Mouse (Mus musculus) neural tube, embryonic 14.5 days (tissue): Measurements from ENCODE around the gene Actr8. TPM values are rescaled to one million over a fixed set of nuclear protein-coding genes. Genes with fewer than 3 reads are reported as not detected.

Experiments used
- ATAC-seq: fragments of 200-750 bp; cut with Nextera tagmentation; 2 replicates; pipeline ENCODE4 v1.8.0; 2017; ENCODE audit warnings: low read depth, mild to moderate bottlenecking, moderate TSS enrichment, moderate library complexity
- H3K27ac ChIP-seq: fragments of 300-500 bp; sonication (generic); 2 replicates; pipeline ENCODE4 v1.5.1; 2014; ENCODE audit warnings: low read depth, mild to moderate bottlenecking, control low read depth, low read length, moderate library complexity, mixed read lengths
- H3K27me3 ChIP-seq: fragments of 300-500 bp; sonication (generic); 2 replicates; pipeline ENCODE4 v1.6.1; 2014; ENCODE audit warnings: low read length; ENCODE audit not compliant: control insufficient read depth, insufficient read depth
- H3K36me3 ChIP-seq: fragments of 300-500 bp; sonication (generic); 2 replicates; pipeline ENCODE4 v1.6.1; 2014; ENCODE audit warnings: low read length, mixed read lengths; ENCODE audit not compliant: control insufficient read depth, insufficient read depth
- H3K4me1 ChIP-seq: fragments of 300-500 bp; sonication (generic); 2 replicates; pipeline ENCODE4 v1.6.1; 2014; ENCODE audit warnings: low read length; ENCODE audit not compliant: control insufficient read depth, insufficient read depth
- H3K4me2 ChIP-seq: fragments of 300-500 bp; sonication (generic); 2 replicates; pipeline ENCODE4 v1.6.1; 2014; ENCODE audit warnings: mild to moderate bottlenecking, low read depth, low read length, control low read depth
- H3K4me3 ChIP-seq: fragments of 300-500 bp; sonication (generic); 2 replicates; pipeline ENCODE4 v1.5.1; 2014; ENCODE audit warnings: low read depth, low read length, control low read depth, mixed read lengths
- H3K9ac ChIP-seq: fragments of 300-500 bp; sonication (generic); replicated peaks from 2 replicates; pipeline ENCODE4 v1.6.1; 2014; ENCODE audit warnings: low read depth, mild to moderate bottlenecking, control low read depth, low read length, mixed read lengths
- H3K9me3 ChIP-seq: fragments of 300-500 bp; sonication (generic); 2 replicates; pipeline ENCODE4 v1.6.1; 2016; ENCODE audit warnings: low read length; ENCODE audit not compliant: control insufficient read depth
- WGBS: fragments of 180-500 bp; shearing (Covaris S2); extraction: QIAGEN DNeasy Blood & Tissue Kit; methylation state at CpG from one replicate; pipeline ENCODE4 v1.1.7; 2014; 5-methylcytosine and 5-hydroxymethylcytosine counted together
- polyA plus RNA-seq: library from polyadenylated mRNA; unstranded; fragments of >200 nt; fragmentation: Nextera tagmentation; extraction: Ambion mirVana; gene quantifications from 2 replicates; pipeline ENCODE4 v1.2.1, GENCODE M21; 2014

The Actr8 gene
- polyA plus RNA-seq, 1 experiment from 2014 or later, result 71.3 TPM

DNA sequence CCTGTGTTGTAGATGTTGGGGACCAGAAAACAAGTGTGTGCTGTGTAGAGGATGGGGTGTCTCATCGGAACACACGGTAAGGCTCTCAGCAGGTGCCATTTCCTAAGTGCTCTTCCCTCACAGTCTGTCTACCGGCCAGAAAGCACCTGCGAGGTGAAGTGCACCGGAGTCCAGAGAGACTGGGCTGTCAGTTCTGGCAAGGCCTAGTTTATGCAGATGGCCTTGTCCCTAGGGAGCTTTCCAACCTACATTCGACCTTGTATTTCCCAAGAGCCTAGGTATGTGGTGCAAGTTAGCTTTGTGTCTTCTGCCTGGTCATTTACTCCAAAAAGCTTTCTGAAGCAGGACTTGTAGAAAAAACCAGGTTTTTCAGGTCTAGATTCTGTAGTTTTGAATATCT is 9.1 kb downstream of the Actr8 start:
- 94% methylated on average over 6 of the region's 6 CpGs for WGBS

DNA sequence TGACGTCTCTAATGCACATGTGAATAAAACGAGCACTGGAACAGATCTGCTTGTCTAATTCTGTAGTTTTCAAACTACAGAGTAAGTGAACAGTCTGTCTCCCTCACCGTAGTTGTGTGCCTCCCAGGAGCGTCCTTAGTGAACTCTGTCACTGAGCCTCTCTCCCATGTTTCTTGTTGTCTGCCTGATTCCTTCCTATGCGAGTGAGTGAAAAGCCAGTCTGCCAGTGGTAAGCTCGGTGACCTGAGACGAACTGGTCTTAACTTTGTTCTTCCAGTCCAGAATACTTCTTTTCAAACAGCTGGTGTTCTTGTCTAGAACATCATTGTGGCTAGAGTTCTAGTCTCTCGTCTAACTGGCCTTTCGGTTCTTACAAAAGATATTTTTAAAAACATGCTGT is 9.6 kb downstream of the Actr8 start:
- Histone ChIP-seq H3K4me2 (no peak overlapping the region), H3K4me3 (no peak overlapping the region), H3K36me3 (peaks cover 92% of the 10 kb centered on the region), H3K27me3 (no peaks in the 10 kb centered on the region), H3K9ac (no peak overlapping the region), H3K27ac (no peak overlapping the region), H3K4me1 (no peaks in the 10 kb centered on the region), H3K9me3 (no peaks in the 10 kb centered on the region)
- WGBS, result 92% methylated on average over 9 of the region's 9 CpGs
- no peak for ATAC-seq

More for the DNA sequence above, 9.1 kb downstream of the Actr8 start:
- no peak for ATAC-seq
- no peak overlapping the region for H3K4me2 ChIP-seq
- H3K9ac ChIP-seq, result no peak overlapping the region
- no peak overlapping the region for H3K27ac ChIP-seq
- no peaks in the 10 kb centered on the region for H3K9me3 ChIP-seq
- H3K4me1 ChIP-seq, result no peaks in the 10 kb centered on the region
- H3K4me3 ChIP-seq, result no peak overlapping the region
- no peaks in the 10 kb centered on the region for H3K27me3 ChIP-seq
- H3K36me3 ChIP-seq, result peaks cover 92% of the 10 kb centered on the region

- no peak for ATAC-seq
- no peak overlapping the region for H3K9ac ChIP-seq
- H3K9me3 ChIP-seq, result no peaks in the 10 kb centered on the region
- no peak overlapping the region for H3K4me2 ChIP-seq
- no peak overlapping the region for H3K27ac ChIP-seq
- H3K4me3 ChIP-seq, result no peak overlapping the region
- H3K27me3 ChIP-seq, result no peaks in the 10 kb centered on the region
- WGBS, result 94% methylated on average over 4 of the region's 4 CpGs
- H3K36me3 ChIP-seq, result peaks cover 92% of the 10 kb centered on the region
- no peaks in the 10 kb centered on the region for H3K4me1 ChIP-seq
Measured at GRCm38 (mm10) chr14:29988337-29988736, 10.2 kb downstream of the Actr8 start.

GRCm38 (mm10) chr14:29994976-29995375 is 16.8 kb downstream of the Actr8 start:
- H3K4me3 ChIP-seq, result no peak overlapping the region
- H3K9ac ChIP-seq, result no peak overlapping the region
- no peak overlapping the region for H3K4me2 ChIP-seq
- H3K36me3 ChIP-seq, result peaks cover 60% of the 10 kb centered on the region
- H3K27me3 ChIP-seq, result no peaks in the 10 kb centered on the region
- no peak overlapping the region for H3K27ac ChIP-seq
- no peaks in the 10 kb centered on the region for H3K4me1 ChIP-seq
- no peak for ATAC-seq
- WGBS, result 91% methylated on average over 4 of the region's 4 CpGs
- no peaks in the 10 kb centered on the region for H3K9me3 ChIP-seq

GRCm38 (mm10) chr14:29996000-29996751 is 18.0 kb downstream of the Actr8 start:
- 93% methylated on average over 11 of the region's 11 CpGs for WGBS
- Histone ChIP-seq H3K9ac (no peak overlapping the region), H3K9me3 (no peaks in the 10 kb centered on the region), H3K4me2 (no peak overlapping the region), H3K27ac (no peak overlapping the region), H3K36me3 (peaks cover 52% of the 10 kb centered on the region), H3K27me3 (no peaks in the 10 kb centered on the region), H3K4me3 (no peak overlapping the region), H3K4me1 (no peaks in the 10 kb centered on the region)
- no peak for ATAC-seq

DNA sequence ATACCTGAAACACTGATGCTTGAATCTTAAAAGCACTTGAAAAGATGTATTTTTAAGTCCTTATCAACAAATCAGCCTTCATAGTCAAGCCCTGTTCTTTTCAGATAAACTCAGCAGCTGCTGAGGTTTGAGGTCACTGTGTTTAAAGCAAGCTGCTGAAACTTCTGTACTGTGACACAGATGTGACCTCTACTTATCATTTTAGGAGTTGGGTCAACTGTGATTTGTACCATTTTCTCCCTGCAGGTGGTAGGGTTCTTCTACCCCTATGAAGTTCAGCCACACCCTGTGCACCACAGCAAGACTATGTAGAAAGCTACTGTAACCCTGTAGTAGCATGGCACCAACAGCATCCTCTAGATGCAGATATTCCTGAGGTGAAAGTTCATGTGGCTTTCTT is 19.2 kb downstream of the Actr8 start:
- Histone ChIP-seq H3K9ac (no peak overlapping the region), H3K4me3 (no peak overlapping the region), H3K36me3 (peaks cover 40% of the 10 kb centered on the region), H3K9me3 (no peaks in the 10 kb centered on the region), H3K4me1 (no peaks in the 10 kb centered on the region), H3K27me3 (no peaks in the 10 kb centered on the region), H3K27ac (no peak overlapping the region), H3K4me2 (no peak overlapping the region)
- ATAC-seq, result no peak

GRCm38 (mm10) chr14:29998747-29999474 is 20.8 kb downstream of the Actr8 start:
- no peaks in the 10 kb centered on the region for H3K9me3 ChIP-seq
- no peak overlapping the region for H3K27ac ChIP-seq
- H3K36me3 ChIP-seq, result peaks cover 24% of the 10 kb centered on the region
- no peak overlapping the region for H3K4me2 ChIP-seq
- H3K9ac ChIP-seq, result no peak overlapping the region
- H3K27me3 ChIP-seq, result no peaks in the 10 kb centered on the region
- no peaks in the 10 kb centered on the region for H3K4me1 ChIP-seq
- no peak overlapping the region for H3K4me3 ChIP-seq
- ATAC-seq, result no peak
- WGBS, result 73% methylated on average over 13 of the region's 13 CpGs

DNA sequence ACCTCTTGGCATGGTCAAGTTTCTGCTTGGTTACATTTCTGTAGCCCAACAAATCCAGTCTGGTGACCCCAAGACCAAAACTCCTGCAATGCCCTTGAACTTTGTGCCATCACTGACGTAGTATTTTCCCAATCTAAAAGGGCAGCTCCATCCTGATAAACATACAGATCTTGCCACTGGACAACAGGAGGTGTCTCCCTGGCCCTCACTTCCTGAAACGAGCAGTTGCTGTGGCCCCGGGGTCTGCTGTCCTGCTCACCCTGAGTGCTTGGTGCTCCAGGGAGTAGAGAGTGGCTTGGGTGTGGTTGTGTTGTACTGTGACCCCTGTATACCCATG is 21.3 kb downstream of the Actr8 start:
- H3K9ac ChIP-seq, result no peak overlapping the region
- ATAC-seq, result no peak
- no peaks in the 10 kb centered on the region for H3K4me1 ChIP-seq
- H3K27me3 ChIP-seq, result no peaks in the 10 kb centered on the region
- no peak overlapping the region for H3K4me2 ChIP-seq
- 86% methylated on average over 3 of the region's 3 CpGs for WGBS
- peaks cover 19% of the 10 kb centered on the region for H3K36me3 ChIP-seq
- no peak overlapping the region for H3K27ac ChIP-seq
- no peak overlapping the region for H3K4me3 ChIP-seq
- no peaks in the 10 kb centered on the region for H3K9me3 ChIP-seq

GRCm38 (mm10) chr14:30008733-30009575 is 30.8 kb downstream of the Actr8 start, which contains the start of the genes Il17rb and Chdh:
Gene Il17rb, minus strand, starts transcription at chr14:30008896.
Gene Chdh, plus strand, starts transcription at chr14:30009023.
- peak within 1 kb of the TSS; percentile 76 for H3K4me2 ChIP-seq
- H3K9me3 ChIP-seq, result no peaks in the 10 kb centered on the region
- peak within 1 kb of the TSS; percentile 60 for H3K9ac ChIP-seq
- peaks cover 5% of the 10 kb centered on the region for H3K4me1 ChIP-seq
- peak; percentile 71 for ATAC-seq
- no peaks in the 10 kb centered on the region for H3K36me3 ChIP-seq
- H3K27me3 ChIP-seq, result no peaks in the 10 kb centered on the region
- WGBS, result 10% methylated on average over 54 of the region's 54 CpGs
- no peak within 1 kb of the TSS for H3K27ac ChIP-seq
- peak within 1 kb of the TSS; percentile 44 for H3K4me3 ChIP-seq
